Mouse (Mus musculus): ENCODE data around the gene Ino80e. TPM values are rescaled to one million over a fixed set of nuclear protein-coding genes. Genes with fewer than 3 reads are reported as not detected.

Gene Ino80e
- polyA plus RNA-seq, 1 experiment from 2014 or later = 99.7 TPM

DNA sequence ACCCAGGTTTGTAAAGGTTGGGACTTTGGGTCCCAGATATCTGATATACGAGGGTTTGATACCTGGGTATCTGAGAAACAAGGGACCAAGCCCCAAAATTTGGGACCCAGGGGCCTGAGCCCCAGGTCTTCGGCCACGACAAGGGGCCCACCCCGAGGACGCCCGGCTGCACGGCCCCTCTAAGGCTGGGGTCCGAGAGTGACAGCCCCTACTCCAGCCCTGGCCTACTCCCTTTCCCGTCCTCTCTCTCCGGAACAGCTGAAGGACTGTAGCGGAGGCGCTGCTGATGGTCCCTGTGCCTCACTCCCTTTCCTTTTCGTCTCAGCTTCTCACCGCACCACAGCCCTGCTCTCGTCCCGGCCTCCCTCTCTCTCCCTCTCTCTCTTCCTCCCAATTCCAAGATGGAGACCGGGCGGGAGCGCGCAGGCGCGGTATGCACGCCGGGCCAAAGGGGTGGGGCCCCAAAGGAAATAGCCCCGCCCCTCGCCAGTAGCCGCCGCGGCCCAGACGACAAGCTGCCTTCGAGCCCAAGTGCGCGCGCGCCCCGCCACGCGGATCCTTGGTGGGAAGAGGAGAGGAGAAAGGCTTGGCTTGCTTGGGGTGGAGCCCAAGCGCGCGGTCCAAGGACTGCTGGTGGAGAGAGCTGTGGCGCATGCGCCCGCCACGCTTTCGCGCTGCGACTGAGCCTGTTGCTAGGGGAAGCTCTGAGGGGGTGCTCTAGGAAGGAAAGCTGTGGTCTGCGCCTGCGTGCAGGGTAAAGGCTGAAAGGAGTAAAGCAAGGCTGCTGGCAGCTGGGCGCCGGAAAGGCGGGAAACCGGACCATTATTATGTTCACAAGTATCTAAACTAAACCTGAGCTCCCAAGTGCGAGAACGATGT lies 22.3 kb upstream of the Ino80e start, which contains the start of gene Taok2:
Gene Taok2, minus strand, starts transcription at position 418 of the 879 bp plus-strand sequence.
- Histone ChIP-seq H3K4me3 (ENCODE audit: low read depth, low read length) (peak within 1 kb of the TSS; percentile 75), H3K27ac (ENCODE audit: low read depth, low read length) (peak within 1 kb of the TSS; percentile 91), H3K9ac (ENCODE audit: low read length) (peak within 1 kb of the TSS; percentile 86), H3K27me3 (ENCODE audit: control insufficient read depth, insufficient read depth, low read length) (no peaks in the 10 kb centered on the region), H3K9me3 (ENCODE audit: control insufficient read depth, low read length) (no peaks in the 10 kb centered on the region), H3K4me1 (ENCODE audit: control insufficient read depth, insufficient read depth, low read length) (peaks cover 23% of the 10 kb centered on the region), H3K4me2 (peak within 1 kb of the TSS; percentile 98), H3K36me3 (ENCODE audit: control insufficient read depth, insufficient read depth, low read length) (peaks cover 7% of the 10 kb centered on the region)
- DNase-seq (ENCODE audit: low spot score, missing footprints) (peak; percentile 99), ATAC-seq (ENCODE audit: low FRiP score) (peak; percentile 97)
- WGBS = under 1% methylated on average over 52 of the region's 56 CpGs

DNA sequence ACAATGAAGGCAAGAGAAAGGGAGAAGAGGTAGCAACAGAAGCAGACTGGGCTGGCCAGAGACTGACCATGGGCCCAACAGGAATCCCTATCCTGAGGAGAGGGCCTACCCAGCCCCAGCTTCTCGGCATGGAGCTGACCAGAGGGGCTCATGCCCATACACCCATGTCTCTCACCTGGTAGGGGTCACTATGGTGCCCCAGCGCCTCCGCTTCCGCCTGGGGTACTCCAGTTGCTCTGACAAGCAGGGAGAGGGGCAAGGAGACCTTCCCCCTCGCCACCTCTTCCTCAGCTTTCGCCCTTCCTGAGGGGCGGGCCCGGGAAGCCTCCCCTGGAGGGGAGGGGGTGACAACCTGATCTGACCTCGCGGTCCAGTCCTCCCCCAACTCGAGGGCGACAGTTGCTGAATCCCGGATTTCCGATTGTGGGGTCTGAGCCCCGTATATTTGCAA lies 21.6 kb upstream of the Ino80e start:
- no peaks in the 10 kb centered on the region for H3K27me3 ChIP-seq (ENCODE audit: control insufficient read depth, insufficient read depth, low read length)
- 0% methylated on average over 13 of the region's 15 CpGs for WGBS
- 0 out of 2 replicates have a peak, but pooled peaks have one; percentile 8 for ATAC-seq (ENCODE audit: low FRiP score)
- peaks cover 10% of the 10 kb centered on the region for H3K36me3 ChIP-seq (ENCODE audit: control insufficient read depth, insufficient read depth, low read length)
- peak overlapping the region; percentile 86 for H3K9ac ChIP-seq (ENCODE audit: low read length)
- peak overlapping the region; percentile 98 for H3K4me2 ChIP-seq
- DNase-seq (ENCODE audit: low spot score, missing footprints) = peak; percentile 91
- peaks cover 23% of the 10 kb centered on the region for H3K4me1 ChIP-seq (ENCODE audit: control insufficient read depth, insufficient read depth, low read length)
- peak overlapping the region; percentile 75 for H3K4me3 ChIP-seq (ENCODE audit: low read depth, low read length)
- H3K27ac ChIP-seq (ENCODE audit: low read depth, low read length) = 0 out of 2 replicates have a peak overlapping the region, but pooled peaks have one; percentile 16
- H3K9me3 ChIP-seq (ENCODE audit: control insufficient read depth, low read length) = no peaks in the 10 kb centered on the region

DNA sequence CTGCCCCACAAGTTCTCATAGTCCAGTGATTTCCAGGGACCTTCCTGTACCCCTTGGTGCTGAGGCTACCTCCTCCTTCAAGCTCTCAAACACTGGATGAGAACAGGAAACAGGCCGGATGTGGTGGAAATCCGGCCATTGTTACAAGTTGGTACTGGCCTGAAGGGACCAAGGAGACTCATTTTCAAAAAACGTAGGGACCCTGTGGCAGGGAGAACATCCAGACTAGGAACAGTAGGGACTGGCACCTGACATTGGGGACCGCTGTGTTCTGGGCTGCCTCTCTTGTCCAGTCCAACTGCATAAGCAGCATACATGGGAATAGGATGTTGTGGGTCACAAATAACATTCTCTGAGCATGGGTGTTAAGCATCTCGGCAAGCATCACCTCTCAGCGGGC lies 18.9 kb upstream of the Ino80e start:
- Histone ChIP-seq H3K27ac (ENCODE audit: low read depth, low read length) (no peak overlapping the region), H3K4me2 (peak overlapping the region; percentile 10; the same call in 1 of the 2 replicates), H3K4me3 (ENCODE audit: low read depth, low read length) (no peak overlapping the region; the same call in 1 of the 2 replicates), H3K36me3 (ENCODE audit: control insufficient read depth, insufficient read depth, low read length) (peaks cover 19% of the 10 kb centered on the region), H3K9ac (ENCODE audit: low read length) (0 out of 2 replicates have a peak overlapping the region, but pooled peaks have one; percentile 4), H3K27me3 (ENCODE audit: control insufficient read depth, insufficient read depth, low read length) (no peaks in the 10 kb centered on the region), H3K9me3 (ENCODE audit: control insufficient read depth, low read length) (no peaks in the 10 kb centered on the region), H3K4me1 (ENCODE audit: control insufficient read depth, insufficient read depth, low read length) (peaks cover 23% of the 10 kb centered on the region)
- peak; percentile 31 for DNase-seq (ENCODE audit: low spot score, missing footprints)
- 84% methylated on average over 6 of the region's 6 CpGs for WGBS
- ATAC-seq (ENCODE audit: low FRiP score) = no peak

DNA sequence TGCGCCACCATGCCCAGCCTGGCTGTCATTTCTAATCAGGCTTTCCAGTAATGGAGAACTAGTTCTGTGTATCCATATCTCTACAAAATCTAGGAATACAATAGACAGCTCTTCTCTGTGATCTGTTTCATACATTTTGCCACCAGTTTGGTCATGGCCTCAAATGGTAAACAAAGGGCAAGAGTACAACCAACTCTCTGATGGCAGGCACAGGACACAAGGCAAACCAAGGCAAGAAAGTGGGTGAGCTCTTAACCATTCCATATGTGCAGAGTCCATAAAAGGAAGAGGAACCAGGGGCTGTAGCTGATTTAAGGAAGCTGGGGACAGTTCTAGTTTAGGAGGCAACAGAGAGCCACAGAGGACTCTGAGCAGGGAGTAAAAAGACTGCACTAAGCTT lies 15.1 kb upstream of the Ino80e start:
- WGBS = 92% methylated on average over 1 of the region's 1 CpGs

DNA sequence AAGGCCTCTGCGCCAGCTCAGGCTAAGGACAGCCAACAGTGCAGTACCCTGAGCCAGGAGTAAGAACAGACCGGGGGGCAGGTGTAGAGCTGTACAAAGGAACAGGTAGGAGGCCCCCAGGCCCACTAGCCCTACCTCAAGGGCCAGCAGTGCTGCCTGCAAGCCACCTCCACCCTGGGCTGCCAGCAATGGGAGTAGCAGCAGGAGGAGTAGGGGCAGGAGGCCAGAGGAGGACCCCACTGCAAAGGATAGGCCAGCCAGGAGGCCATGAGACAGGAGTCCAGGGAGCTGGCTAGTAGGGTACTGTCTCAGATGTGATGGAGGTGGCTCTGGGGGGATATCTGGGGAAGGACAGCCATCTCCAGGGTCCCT lies 8.3 kb upstream of the Ino80e start:
- H3K27me3 ChIP-seq (ENCODE audit: control insufficient read depth, insufficient read depth, low read length) = no peaks in the 10 kb centered on the region
- ATAC-seq (ENCODE audit: low FRiP score) (no peak), DNase-seq (ENCODE audit: low spot score, missing footprints) (no peak)
- no peaks in the 10 kb centered on the region for H3K9me3 ChIP-seq (ENCODE audit: control insufficient read depth, low read length)
- H3K4me2 ChIP-seq = no peak overlapping the region
- no peaks in the 10 kb centered on the region for H3K4me1 ChIP-seq (ENCODE audit: control insufficient read depth, insufficient read depth, low read length)
- no peak overlapping the region for H3K4me3 ChIP-seq (ENCODE audit: low read depth, low read length)
- H3K9ac ChIP-seq (ENCODE audit: low read length) = no peak overlapping the region
- no peak overlapping the region for H3K27ac ChIP-seq (ENCODE audit: low read depth, low read length)
- H3K36me3 ChIP-seq (ENCODE audit: control insufficient read depth, insufficient read depth, low read length) = peaks cover 59% of the 10 kb centered on the region
- WGBS = 90% methylated on average over 2 of the region's 2 CpGs

More for the DNA sequence above, 15.1 kb upstream of the Ino80e start:
- peaks cover 49% of the 10 kb centered on the region for H3K36me3 ChIP-seq (ENCODE audit: control insufficient read depth, insufficient read depth, low read length)
- H3K4me1 ChIP-seq (ENCODE audit: control insufficient read depth, insufficient read depth, low read length) = peaks cover 8% of the 10 kb centered on the region
- H3K27ac ChIP-seq (ENCODE audit: low read depth, low read length) = no peak overlapping the region
- no peak for ATAC-seq (ENCODE audit: low FRiP score)
- H3K9ac ChIP-seq (ENCODE audit: low read length) = no peak overlapping the region
- no peaks in the 10 kb centered on the region for H3K27me3 ChIP-seq (ENCODE audit: control insufficient read depth, insufficient read depth, low read length)
- no peaks in the 10 kb centered on the region for H3K9me3 ChIP-seq (ENCODE audit: control insufficient read depth, low read length)
- no peak overlapping the region for H3K4me2 ChIP-seq
- no peak overlapping the region for H3K4me3 ChIP-seq (ENCODE audit: low read depth, low read length)
- peak; percentile 73 for DNase-seq (ENCODE audit: low spot score, missing footprints)

DNA sequence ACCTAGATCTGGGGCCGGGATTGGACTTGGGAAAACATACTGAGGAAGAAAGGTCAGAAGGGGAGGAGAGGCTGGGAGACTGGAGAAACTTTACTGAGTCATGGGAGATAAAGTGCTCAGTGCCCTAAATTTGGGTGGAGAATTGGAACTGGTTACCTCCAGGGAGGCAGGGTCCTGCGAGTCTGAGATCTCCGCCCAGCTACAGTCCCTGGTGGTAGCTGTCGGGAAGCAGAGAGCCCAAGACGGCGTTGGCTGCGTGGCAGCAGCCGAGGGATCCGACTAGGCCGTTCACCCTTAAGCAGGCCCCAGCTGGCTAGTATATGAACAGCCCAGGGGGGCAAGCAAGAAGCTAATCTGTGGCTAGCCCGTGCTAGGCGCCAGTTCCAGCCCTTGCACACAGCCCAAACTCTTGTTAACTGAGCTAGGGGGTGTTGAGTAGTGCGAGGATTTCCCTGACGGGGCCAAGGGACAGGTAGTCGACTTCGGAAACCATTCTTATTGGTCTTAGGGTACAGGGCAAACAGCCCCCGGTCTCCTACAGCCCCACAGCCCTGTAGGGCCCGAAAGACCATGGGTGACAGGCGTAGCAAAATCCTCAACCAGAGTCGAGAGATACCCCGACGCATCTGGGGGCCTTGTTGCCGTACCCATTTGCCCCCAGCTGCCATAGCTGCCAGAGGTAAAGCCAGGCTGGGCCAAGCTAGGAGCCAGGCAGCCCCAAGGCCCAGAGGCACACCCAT lies 7.8 kb upstream of the Ino80e start:
- Histone ChIP-seq H3K27me3 (ENCODE audit: control insufficient read depth, insufficient read depth, low read length) (no peaks in the 10 kb centered on the region), H3K4me2 (no peak overlapping the region), H3K9me3 (ENCODE audit: control insufficient read depth, low read length) (no peaks in the 10 kb centered on the region), H3K9ac (ENCODE audit: low read length) (no peak overlapping the region), H3K27ac (ENCODE audit: low read depth, low read length) (no peak overlapping the region), H3K36me3 (ENCODE audit: control insufficient read depth, insufficient read depth, low read length) (peaks cover 55% of the 10 kb centered on the region), H3K4me3 (ENCODE audit: low read depth, low read length) (no peak overlapping the region), H3K4me1 (ENCODE audit: control insufficient read depth, insufficient read depth, low read length) (no peaks in the 10 kb centered on the region)
- 91% methylated on average over 23 of the region's 23 CpGs for WGBS
- ATAC-seq (ENCODE audit: low FRiP score) (no peak), DNase-seq (ENCODE audit: low spot score, missing footprints) (no peak)

DNA sequence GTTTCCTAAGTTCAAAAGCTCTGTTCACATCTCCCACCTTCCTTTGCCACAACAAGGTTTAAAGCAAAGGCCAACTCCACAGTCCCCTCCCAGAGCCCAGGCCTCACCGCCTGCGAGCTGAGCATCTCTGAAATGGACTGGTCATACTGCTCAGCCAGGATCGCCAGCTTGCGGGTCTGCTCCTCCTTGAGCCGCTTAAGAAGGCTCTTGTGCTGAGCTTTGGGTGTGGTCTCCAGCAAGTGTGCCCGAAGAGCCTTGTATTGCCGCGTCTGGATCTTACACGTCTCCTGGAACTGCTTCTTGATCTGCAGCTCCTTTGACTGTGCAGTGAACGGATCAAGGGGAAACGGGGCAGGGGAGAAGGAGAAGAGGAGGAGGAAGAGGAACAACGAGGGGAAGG lies 5.8 kb upstream of the Ino80e start:
- ATAC-seq (ENCODE audit: low FRiP score) = no peak
- peaks cover 52% of the 10 kb centered on the region for H3K36me3 ChIP-seq (ENCODE audit: control insufficient read depth, insufficient read depth, low read length)
- WGBS = 86% methylated on average over 12 of the region's 12 CpGs
- no peak for DNase-seq (ENCODE audit: low spot score, missing footprints)
- no peak overlapping the region for H3K4me2 ChIP-seq
- no peaks in the 10 kb centered on the region for H3K27me3 ChIP-seq (ENCODE audit: control insufficient read depth, insufficient read depth, low read length)
- H3K4me1 ChIP-seq (ENCODE audit: control insufficient read depth, insufficient read depth, low read length) = peaks cover 15% of the 10 kb centered on the region
- H3K9ac ChIP-seq (ENCODE audit: low read length) = no peak overlapping the region
- H3K27ac ChIP-seq (ENCODE audit: low read depth, low read length) = no peak overlapping the region
- H3K4me3 ChIP-seq (ENCODE audit: low read depth, low read length) = no peak overlapping the region
- no peaks in the 10 kb centered on the region for H3K9me3 ChIP-seq (ENCODE audit: control insufficient read depth, low read length)

DNA sequence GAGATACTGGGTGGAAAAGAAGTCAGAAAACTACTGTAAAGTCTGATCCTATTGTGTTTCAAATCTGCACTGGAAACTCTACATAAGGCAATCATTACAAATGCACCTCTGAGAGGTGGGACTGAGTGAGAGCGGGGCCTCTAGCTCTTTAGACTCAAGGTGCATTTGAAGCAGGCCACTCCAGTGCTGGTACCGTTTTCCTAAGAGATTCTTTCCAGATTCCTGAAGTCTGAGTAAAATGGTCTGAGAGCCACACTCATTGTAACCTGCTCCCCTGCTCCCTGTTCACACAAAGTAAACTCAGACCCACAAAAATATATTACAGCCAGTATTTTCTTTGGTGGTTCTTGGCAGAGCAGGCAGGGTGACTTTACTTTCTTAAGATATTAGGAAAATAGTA lies 5.4 kb upstream of the Ino80e start:
- no peak overlapping the region for H3K27ac ChIP-seq (ENCODE audit: low read depth, low read length)
- no peaks in the 10 kb centered on the region for H3K9me3 ChIP-seq (ENCODE audit: control insufficient read depth, low read length)
- WGBS = 90% methylated on average over 2 of the region's 2 CpGs
- H3K4me2 ChIP-seq = no peak overlapping the region
- H3K27me3 ChIP-seq (ENCODE audit: control insufficient read depth, insufficient read depth, low read length) = no peaks in the 10 kb centered on the region
- DNase-seq (ENCODE audit: low spot score, missing footprints) (no peak), ATAC-seq (ENCODE audit: low FRiP score) (no peak)
- no peak overlapping the region for H3K4me3 ChIP-seq (ENCODE audit: low read depth, low read length)
- H3K4me1 ChIP-seq (ENCODE audit: control insufficient read depth, insufficient read depth, low read length) = peaks cover 19% of the 10 kb centered on the region
- no peak overlapping the region for H3K9ac ChIP-seq (ENCODE audit: low read length)
- peaks cover 47% of the 10 kb centered on the region for H3K36me3 ChIP-seq (ENCODE audit: control insufficient read depth, insufficient read depth, low read length)

DNA sequence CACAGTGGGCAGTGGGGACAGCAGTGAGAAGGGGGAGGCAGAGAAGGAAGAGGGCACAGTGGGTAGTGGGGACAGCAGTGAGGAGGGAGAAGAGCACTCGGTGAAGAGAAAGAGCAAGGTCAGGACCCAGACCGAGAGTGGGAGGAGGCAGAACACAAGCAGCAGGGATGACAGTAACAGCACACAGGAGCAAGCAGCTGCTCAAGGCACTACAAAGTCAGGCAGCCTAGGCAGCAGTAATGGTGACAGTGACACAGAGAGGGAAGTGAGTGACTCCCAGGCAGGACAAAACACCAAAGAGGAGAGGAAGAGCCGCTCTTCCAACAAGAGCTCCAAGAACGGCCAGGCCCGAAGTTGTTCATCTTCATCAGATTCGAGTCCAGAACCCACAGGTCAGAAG lies 1.6 kb upstream of the Ino80e start:
- peaks cover 31% of the 10 kb centered on the region for H3K36me3 ChIP-seq (ENCODE audit: control insufficient read depth, insufficient read depth, low read length)
- no peaks in the 10 kb centered on the region for H3K27me3 ChIP-seq (ENCODE audit: control insufficient read depth, insufficient read depth, low read length)

More for the DNA sequence above, 1.6 kb upstream of the Ino80e start:
- H3K9ac ChIP-seq (ENCODE audit: low read length) = peak overlapping the region; percentile 81
- H3K4me2 ChIP-seq = peak overlapping the region; percentile 66
- DNase-seq (ENCODE audit: low spot score, missing footprints) = no peak
- H3K9me3 ChIP-seq (ENCODE audit: control insufficient read depth, low read length) = no peaks in the 10 kb centered on the region
- peak overlapping the region; percentile 77; the same call in 1 of the 2 replicates for H3K27ac ChIP-seq (ENCODE audit: low read depth, low read length)
- H3K4me1 ChIP-seq (ENCODE audit: control insufficient read depth, insufficient read depth, low read length) = peaks cover 26% of the 10 kb centered on the region
- WGBS = 71% methylated on average over 6 of the region's 6 CpGs
- H3K4me3 ChIP-seq (ENCODE audit: low read depth, low read length) = peak overlapping the region; percentile 57
- no peak for ATAC-seq (ENCODE audit: low FRiP score)

Data from midbrain, embryonic 11.5 days (tissue).